Mouse (Mus musculus) testis, postnatal 10 days (tissue): ENCODE data around the gene Gtpbp4.
"Not testable (repeated sequence)": the region's sequence is repeated elsewhere in the genome, so short reads cannot be mapped to it uniquely, and the experiment has no call there.

Experiments used
- DNase-seq: peaks from one replicate; pipeline ENCODE4 v3.0.0; 2021; ENCODE audit warnings: low spot score

The Gtpbp4 gene

DNA sequence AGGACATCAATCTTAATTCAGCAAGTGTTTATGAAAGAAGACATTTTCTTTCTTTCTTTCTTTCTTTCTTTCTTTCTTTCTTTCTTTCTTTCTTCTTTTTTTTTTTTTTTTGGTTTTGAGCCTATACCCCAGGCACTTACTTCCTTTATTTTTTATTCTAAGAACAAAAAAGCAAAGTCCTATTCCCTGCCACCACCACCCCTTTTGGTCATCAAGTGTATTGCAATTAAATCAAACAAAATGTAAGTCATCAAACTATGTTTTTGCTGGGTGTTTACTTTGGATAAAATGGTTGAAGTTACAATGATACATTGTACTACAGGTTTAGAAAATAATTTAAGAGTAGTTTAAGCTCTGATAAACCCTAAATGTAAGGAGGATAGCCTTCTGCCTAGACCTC lies 23.5 kb downstream of the Gtpbp4 start:
- no peak for DNase-seq

DNA sequence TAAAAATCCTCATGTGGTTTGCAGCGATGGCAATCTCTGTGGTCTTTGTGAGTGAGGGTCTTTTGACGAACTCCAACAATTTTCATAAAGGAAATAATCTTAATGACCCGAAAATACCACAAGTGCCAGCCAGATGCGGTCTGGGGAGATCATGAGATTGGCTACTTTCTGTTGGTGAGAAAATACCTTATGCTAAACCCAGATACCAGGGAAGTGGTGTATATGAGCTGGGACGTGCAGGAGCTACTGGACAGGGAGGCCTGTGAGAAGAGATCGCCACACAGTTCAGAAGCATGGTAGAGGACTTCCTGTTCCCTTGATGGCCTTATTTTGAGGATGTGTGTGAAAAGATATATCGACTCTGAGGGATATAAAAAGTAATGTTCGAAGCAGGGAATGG lies 28.1 kb downstream of the Gtpbp4 start:
- no peak for DNase-seq

DNA sequence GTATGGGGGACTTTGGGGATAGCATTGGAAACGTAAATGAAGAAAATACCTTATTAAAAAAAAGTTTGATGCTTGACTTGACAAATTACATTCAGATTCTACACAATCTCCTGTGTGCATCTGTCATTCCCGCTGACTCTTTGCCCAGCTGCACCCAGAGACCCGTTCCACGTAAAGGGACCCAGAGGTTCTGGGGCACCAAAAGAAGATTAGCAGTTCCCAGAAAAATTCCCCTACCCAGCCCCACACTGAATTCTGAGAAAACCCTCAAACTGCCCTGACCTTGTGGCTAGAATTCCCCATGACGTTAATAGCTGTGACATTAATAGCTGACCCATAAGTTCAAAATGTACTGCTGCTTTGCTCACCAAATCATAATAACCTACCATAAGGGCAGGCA lies 30.7 kb downstream of the Gtpbp4 start:
- DNase-seq: no peak

GRCm38 (mm10) chr13:8962266-8962665 lies 33.6 kb downstream of the Gtpbp4 start:
- DNase-seq: not testable (repeated sequence)

DNA sequence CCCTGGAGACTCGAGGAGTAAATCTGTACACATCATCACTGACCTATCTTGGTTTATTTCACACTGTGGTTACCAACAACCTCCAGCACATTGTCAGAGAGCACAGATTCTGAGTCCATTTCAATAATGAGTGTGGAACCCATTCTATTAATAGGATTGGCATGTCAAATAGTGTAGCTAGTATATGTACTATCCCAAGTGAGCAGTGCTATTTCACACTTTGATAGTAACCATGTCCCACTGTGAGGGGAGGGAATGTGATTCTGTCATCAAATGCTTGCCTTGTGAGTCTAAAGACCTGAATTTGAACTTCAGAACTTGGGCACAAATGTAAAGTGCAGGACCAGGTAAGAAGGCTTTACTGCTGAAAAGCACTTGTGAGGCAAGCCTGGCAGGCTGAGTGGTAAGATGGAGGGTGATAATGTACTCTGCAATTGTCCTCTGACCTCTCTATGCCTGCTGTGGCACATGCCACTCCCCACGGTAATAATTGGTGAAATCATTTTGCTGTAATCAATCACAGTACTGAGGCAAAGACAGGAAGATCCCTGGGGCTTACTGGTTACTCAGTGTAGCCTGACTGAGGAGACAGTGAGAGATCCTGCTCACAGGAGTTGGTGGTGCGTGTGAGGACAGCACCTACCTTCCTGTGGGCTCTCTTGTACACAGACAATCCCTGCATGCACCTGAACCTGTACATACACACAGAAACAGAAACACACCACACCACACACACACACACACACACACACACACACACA lies 34.6 kb downstream of the Gtpbp4 start:
- DNase-seq: not testable (repeated sequence)

GRCm38 (mm10) chr13:8959554-8959953 lies 36.3 kb downstream of the Gtpbp4 start:
- not testable (repeated sequence) for DNase-seq

DNA sequence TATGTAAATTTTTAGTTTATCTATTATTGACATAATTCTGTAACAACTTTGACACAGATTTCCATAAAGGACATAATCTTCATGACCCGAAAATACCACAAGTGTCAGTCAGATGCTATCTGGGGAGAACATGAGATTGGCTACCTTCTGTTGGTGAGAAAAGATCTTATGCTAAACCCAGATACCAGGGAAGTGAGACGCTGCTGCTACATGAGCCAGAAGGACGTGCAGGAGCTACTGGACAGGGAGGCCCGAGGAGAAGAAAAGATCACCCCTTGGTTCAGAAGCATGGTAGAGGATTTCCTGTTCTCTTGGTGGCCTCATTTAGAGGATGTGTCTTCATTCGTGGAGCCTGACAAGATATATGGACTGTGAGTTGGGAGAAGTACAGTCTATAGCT lies 36.8 kb downstream of the Gtpbp4 start:
- not testable (repeated sequence) for DNase-seq

GRCm38 (mm10) chr13:8956873-8957272 lies 39.0 kb downstream of the Gtpbp4 start:
- DNase-seq: not testable (repeated sequence)

GRCm38 (mm10) chr13:8955127-8955526 lies 40.8 kb downstream of the Gtpbp4 start:
- DNase-seq: not testable (repeated sequence)

DNA sequence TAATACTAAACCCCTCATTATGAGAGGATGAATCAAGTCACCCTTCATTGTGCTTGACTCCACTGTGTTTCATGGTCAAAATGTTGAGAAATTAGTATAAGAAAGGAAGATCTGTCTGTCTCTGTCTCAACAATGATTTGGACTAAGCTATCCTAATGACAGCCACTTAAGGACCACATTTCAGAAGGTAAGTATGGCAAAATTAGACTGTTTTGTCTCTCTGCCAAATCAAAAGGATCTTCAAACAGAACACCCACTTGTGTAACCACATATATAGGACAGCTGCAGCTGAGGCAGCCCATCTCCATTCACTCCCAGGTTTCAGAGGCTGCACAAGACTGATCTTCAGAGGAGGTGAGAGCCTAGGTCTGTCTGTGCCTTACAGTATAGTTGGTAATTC lies 43.3 kb downstream of the Gtpbp4 start, which contains the start of gene Idi2:
Idi2 (plus strand) TSS at position 301 of the 400 bp plus-strand sequence.
- DNase-seq: not testable (repeated sequence)

DNA sequence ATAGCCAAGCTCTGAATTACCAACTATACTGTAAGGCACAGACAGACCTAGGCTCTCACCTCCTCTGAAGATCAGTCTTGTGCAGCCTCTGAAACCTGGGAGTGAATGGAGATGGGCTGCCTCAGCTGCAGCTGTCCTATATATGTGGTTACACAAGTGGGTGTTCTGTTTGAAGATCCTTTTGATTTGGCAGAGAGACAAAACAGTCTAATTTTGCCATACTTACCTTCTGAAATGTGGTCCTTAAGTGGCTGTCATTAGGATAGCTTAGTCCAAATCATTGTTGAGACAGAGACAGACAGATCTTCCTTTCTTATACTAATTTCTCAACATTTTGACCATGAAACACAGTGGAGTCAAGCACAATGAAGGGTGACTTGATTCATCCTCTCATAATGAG lies 47.8 kb downstream of the Gtpbp4 start, which contains the start of gene Gm9745:
Gm9745 (minus strand) TSS at position 101 of the 400 bp plus-strand sequence.
- not testable (repeated sequence) for DNase-seq

- not testable (repeated sequence) for DNase-seq
These were observed 52.1 kb downstream of the Gtpbp4 start for GRCm38 (mm10) chr13:8943828-8944227.

GRCm38 (mm10) chr13:8941701-8942100 lies 54.2 kb downstream of the Gtpbp4 start:
- DNase-seq: not testable (repeated sequence)

DNA sequence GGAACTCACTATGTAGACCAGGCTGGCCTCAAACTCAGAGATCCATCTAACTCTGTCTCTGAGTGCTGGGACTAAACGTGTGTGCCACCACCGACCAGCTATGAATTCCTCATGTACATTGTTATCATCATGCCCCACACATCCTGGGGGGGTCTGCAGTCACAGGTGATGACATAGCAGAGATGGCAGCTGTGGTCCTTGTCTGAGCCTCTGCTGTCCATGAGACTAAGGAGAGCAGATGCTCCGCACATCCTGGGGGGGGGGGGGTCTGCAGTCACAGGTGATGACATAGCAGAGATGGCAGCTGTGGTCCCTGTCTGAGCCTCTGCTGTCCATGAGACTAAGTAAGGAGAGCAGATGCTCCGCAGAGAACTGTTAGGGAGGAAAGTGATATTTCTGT lies 54.8 kb downstream of the Gtpbp4 start:
- DNase-seq: not testable (repeated sequence)

DNA sequence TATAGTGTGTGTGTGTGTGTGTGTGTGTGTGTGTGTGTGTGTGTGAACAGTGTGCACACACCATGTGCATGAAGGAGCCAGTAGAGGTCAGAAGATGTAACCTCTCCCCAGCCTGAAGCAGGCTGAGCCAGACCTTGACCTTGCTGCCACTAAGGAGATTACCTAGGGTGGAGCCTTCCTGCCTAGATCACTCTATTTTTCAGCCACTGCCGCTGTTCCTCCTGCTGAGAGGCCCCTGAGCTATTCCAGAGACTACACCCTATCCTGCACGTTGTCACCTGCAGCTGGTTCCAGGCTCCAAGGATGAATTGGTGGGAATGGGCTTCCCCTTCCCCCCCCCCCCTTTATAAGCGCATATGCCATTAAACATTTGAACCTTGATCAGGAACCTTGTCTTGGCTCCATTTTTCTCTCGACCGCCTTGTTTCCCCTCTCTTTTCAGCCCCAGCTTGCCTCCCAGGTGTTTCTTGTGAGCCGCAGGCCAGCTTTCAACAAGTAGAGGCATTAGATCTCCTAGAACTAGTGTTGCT lies 58.2 kb downstream of the Gtpbp4 start:
- DNase-seq: not testable (repeated sequence)

- DNase-seq: no peak
These were observed 62.4 kb downstream of the Gtpbp4 start for GRCm38 (mm10) chr13:8933499-8933898.
